Mouse (Mus musculus) adrenal gland, postnatal 36 days (tissue): ENCODE data around the gene Trim11. TPM values are rescaled to one million over a fixed set of nuclear protein-coding genes. Genes with fewer than 3 reads are reported as not detected.

Experiments
- DNase-seq, 2 experiments: peaks; one replicate each; pipeline ENCODE4 v3.0.0; 2021; ENCODE audit warnings: mixed read lengths in 1 of 2
- total RNA-seq, 2 experiments: library from RNA; stranded (reverse); gene quantifications; 2 replicates each; pipeline ENCODE4 v1.2.3; 2021

Trim11 gene
- total RNA-seq, 2 experiments from 2014 or later = 23.7 to 25.5 TPM

- DNase-seq = peak; percentile 42 to 54
These were observed 2.6 kb downstream of the Trim11 start for GRCm38 (mm10) chr11:58980381-58980990.

DNA sequence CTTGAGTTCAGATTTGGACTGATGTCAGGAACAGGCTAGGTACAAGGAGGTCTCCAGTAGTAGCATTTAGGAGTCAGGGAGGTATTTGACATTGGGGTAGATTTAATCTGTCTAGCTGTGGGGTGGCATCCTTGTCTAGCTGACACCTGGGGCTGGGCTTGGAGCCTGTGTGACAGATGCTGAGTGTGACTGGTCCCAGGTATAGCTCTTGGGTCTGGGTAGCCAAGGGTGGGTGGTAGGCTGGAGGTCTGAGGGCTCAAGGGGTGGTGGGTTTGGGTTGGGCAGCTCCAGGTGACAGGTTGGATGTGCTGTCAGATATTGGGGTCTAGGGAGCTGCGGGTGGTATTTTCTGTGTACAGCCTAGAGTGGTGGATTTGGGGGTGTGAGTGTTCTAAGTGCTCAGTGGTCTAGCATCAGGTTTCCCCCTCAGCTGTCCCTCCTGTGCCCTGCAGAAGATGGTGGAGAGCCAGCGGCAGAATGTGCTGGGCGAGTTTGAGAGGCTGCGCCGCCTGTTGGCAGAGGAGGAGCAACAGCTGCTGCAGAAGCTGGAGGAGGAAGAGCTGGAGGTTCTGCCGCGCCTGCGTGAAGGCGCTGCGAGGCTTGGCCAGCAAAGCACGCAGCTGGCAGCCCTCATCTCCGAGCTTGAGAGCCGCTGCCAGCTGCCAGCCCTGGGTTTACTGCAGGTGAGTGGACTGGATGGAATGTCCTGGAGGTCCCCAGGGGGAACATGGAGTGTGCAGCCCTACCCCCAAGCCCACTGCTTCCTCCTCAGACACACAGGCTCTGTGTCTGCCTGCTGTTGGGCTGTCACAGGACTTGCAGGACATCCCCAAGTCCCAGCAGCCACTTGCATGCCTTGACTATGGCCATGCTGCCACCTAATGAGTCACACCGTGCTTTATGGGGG lies 3.9 kb downstream of the Trim11 start:
- peak; percentile 50 to 77 for DNase-seq

DNA sequence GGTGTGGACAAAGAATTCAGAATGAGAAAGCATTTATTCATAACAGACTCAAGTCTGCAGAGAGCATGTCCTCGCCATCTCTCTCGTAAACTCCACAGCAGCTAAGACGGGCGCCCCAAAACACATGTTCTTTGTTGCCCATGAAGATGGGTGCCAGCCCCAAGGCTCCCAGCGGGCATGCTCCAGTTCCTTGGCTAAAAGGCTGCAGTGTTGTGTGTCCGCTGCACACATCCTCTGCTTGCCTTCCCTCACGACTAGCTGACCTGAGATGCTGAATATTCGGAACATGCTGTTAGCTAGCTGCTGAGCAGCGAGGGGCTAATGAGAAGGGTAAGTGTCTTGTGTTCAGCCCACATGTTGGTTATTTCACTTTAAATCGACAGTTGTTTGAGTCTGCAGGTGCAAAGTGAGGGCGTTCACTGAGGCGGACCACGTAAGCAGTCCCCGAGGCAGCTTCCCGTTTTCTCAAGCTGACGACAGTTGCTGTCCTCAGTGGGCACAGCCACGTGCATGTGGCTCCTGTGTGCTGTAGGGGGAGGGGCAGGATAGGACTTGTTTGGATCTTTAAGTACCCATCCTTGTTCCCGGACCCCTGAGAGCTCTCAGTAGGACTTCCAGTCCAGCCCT lies 4.7 kb downstream of the Trim11 start:
- no peak for DNase-seq

- DNase-seq = no peak
These were observed 5.9 kb downstream of the Trim11 start for GRCm38 (mm10) chr11:58983691-58984341.

DNA sequence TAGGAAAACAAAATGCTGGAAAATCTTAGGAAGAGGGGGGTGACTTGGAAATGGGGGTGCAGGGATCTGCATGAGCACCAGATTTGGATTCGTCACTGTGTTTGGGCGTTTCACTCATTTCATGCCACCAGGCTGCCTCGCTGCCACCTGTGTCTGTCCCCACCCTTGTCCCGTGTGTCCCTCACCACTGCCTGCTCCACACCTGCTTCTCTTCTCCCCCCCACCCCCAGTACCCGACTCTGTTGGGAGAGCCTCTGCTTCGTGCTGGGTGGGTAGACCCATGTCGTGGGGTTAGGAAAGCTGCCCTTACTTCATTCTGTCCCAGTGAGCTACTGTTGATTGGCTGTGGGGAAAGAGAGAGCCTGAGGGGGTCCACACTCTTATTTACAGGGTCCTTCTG lies 6.8 kb downstream of the Trim11 start:
- DNase-seq = no peak

GRCm38 (mm10) chr11:58985299-58985917 lies 7.5 kb downstream of the Trim11 start:
- DNase-seq = peak in 1 of 2 experiments; percentile 67

DNA sequence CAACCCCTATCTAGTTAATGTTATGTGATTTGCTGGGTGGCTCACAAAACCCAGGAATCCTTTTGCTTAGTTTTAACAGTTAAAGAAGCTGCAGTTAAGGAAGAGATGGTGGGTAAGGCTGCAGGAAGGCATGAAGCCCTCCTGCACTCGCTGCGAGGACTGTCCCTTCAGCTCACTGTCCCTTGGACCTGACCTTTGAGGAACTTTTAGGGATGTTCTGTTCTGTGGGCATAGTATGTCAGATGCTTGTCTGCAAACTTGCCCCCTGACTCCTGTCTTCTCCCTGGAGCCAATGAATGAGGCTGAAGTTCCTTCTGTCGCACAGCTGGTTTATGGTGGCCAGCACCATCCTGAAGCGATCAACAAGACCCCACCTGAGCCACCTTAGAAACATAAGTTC lies 11.3 kb downstream of the Trim11 start:
- DNase-seq = no peak

DNA sequence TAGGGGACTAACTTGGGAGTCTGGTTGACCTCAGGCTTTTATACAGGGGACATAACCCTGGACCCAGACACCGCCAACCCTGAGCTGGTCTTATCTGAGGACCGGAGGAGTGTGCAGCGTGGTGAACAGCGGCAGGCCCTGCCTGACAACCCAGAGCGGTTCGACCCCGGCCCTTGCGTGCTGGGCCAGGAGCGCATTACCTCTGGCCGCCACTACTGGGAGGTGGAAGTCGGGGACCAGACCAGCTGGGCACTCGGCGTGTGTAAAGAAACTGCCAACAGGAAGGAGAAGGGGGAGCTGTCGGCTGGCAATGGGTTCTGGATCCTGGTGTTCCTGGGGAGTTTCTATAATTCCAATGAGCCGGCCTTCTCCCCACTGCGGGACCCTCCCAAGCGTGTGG lies 12.2 kb downstream of the Trim11 start:
- DNase-seq = no peak

GRCm38 (mm10) chr11:58990794-58991193 lies 12.9 kb downstream of the Trim11 start:
- peak in 1 of 2 experiments; percentile 51 for DNase-seq

GRCm38 (mm10) chr11:58991911-58992310 lies 14.0 kb downstream of the Trim11 start:
- no peak for DNase-seq

GRCm38 (mm10) chr11:58993091-58993670 lies 15.3 kb downstream of the Trim11 start:
- no peak for DNase-seq

DNA sequence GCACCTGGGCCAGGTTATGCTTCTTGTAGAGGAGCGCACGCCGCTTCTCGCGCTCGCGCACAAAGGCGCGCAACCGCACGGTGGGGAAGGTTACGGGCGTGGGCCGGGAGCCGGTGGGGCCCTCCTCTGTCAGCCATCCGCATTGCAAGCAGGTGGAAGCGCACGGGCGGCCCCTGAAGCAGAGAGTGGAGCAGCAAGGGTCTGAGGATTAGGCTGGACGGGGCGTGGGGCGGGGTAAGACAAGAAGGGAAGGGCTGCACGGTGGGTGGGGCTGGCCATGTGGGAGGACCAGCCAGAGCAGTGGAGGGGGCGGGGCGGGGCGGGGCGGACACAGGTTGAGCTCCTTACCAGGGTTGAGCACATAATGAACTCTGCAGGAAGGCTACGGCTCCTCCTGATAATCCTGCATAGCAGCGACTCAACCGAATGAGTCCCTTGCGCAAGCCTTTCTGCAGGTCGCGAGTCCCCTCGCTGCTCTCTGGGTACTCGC lies 16.5 kb downstream of the Trim11 start:
- DNase-seq = peak; percentile 58 to 77

- no peak for DNase-seq
These were observed 17.3 kb downstream of the Trim11 start for GRCm38 (mm10) chr11:58995061-58995806.

DNA sequence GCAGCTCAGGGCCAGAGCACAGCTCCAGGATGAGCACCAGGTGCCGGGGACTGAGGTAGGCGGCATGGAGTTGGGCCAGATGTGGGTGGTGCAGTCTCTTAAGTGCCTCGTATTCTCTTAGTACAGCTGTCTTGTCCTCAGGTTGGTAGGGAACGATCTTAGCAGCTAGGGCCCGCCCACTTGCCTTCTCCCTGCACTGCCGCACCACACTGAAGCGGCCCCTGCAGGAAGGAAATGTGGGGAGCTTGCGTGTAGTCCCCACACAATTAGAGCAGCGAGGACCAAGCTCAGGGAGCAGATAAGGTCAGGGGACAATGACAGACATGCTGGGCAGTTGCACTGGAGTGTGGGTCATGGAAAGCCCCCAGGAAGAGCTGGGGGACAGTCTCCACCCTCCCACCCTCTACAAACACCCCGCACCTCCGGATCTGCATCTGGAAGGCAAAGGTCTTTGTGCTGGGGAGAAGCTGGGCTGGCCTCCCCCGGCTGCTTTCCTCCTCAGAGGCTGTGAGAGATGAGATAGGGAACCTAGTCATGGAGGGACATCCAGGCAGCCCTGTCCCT lies 18.0 kb downstream of the Trim11 start:
- no peak for DNase-seq

DNA sequence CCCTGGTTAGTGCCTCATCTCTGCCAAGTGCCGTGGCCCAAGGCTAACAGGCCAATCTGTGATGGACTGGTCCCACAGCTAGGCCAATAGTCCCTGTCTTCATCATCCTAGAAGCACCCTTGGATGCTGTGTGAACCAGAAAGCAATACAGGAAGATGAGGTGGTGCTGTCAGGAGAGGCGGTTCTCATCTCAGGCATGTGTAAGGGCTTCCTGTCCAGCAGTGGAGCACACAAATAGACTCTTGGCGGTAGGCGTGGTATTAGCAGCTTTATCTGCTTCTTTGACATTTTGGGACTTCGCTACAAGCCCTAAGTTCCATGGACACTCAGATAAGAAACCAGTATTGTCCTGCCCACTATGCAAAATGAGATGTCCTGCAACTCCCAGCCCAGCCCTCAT lies 19.6 kb downstream of the Trim11 start:
- no peak for DNase-seq

DNA sequence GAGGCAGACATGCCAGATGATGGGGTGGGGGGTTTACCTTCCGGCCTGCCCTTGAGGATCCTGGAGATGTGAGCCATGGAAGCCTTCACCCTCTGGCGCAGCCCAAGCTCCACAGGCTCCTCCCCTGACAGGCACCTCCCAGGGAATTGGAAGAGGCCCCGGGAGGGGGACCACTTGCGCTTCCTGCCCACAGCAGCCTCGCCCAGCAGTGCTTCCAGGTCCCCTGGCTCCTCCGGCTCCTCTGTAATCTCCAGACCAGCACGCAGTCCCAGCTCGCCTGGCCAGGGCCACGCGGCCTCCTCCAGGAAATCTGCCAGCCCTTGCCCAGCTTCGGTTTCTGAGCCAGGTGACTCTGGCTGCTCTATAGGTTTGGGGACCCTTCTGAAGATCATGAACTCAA lies 21.3 kb downstream of the Trim11 start:
- no peak for DNase-seq

- no peak for DNase-seq
These were observed 21.9 kb downstream of the Trim11 start for GRCm38 (mm10) chr11:58999830-59000229.

- no peak for DNase-seq
These were observed 22.7 kb downstream of the Trim11 start for GRCm38 (mm10) chr11:59000635-59001034.

DNA sequence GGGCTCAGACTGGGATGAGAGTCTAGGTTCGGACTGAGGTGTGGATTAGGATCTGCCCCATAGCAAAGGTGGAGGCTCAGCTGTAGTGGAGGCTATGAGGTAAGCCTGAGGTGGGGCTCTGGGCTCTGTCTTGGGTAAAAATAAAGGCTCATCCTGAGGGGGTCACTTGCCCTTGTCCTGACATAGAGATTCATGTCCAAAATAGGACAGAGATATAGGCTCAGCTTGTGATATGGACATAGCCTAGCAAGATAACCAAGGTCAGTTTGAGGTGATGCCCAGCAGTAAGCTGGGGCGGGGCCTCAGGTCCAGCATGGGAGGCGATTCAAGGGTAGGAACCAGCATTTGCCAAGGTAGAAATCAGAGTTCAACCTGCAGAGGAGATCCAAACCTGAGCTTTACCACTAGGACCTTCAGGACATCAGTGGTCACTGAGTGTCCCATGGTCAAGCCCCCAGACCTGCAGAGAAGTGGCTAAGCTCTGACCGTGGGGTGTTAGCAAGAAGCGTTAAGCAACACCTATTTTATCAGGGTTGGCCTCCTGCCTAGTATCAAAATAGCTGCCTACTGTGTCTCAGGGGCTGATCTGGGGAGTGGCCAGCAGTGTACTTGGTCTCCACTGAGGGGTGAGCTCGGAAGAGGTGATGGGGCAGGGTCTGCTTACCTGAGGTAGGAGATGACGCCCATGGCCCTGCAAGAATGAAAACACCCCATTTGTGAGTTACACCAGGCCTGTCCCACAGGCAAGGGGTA lies 24.6 kb downstream of the Trim11 start:
- no peak for DNase-seq

DNA sequence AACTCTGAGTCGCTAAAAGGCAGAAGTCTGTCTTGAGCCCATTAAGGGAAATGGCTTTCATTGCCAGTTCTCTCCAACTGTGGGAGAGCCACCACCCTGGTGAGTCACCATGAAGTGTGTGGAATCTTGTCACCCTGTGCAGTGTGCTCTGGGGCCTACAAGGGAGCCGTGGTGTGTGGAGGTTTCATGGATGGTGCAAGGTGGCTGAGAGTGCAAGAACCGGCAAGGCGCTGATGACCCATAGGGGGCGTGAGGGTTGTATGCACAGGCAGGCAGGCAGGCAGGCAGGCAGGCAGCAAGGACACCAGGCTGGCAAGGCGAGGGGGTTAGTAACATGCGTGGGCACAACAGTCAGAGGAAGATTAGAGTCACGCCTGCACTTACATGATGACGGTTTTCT lies 37.2 kb downstream of the Trim11 start:
- peak; percentile 75 to 79 for DNase-seq
